ENCODE assay signal across 12 mouse cellular contexts in the genomic region with DNA sequence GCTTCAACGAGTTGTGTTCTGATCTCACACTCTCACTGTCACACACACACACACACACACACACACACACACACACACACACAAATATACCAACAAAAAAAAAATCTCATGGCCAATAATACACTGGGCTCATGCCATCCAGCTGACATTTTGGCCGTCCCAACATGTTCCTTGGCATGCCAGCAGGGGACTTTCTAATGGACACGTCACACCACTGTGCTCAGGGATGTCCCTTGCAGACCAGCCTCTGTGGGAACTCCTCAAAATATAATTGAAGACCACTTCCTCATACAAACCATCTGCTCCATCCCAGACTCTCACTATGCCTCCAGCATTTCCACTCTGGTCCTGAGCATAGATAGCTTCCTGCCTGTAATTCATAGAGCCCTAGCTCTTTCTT. TPM values are rescaled to one million over a fixed set of nuclear protein-coding genes. Genes with fewer than 3 reads are reported as not detected.
DNase-seq lines count a peak whose midpoint lies in the region; ATAC-seq and TF ChIP-seq lines count a peak whose summit lies in the region.
"Had no signal": no experiment of that assay in that cellular context is flagged by ENCODE, and none has a peak within 500 bp of the region (broad histone marks: within the 10 kb centered on the region; RNA-seq: fewer than 3 reads in every experiment).

No protein-coding gene starts in this region.

- H3K9ac ChIP-seq in forebrain, embryonic 15.5 days (replicated peaks) = no peak overlapping the region
- H3K9ac ChIP-seq in forebrain, embryonic 14.5 days (ENCODE audit: low read length) = no peak overlapping the region
- H3K9ac ChIP-seq: liver, embryonic 14.5 days had no signal

- no peak for ATAC-seq in forebrain, embryonic 15.5 days (replicated peaks)
- no peak for ATAC-seq in forebrain, embryonic 14.5 days
- ATAC-seq in common myeloid progenitor, adult 5-6 weeks (replicated peaks; ENCODE audit: low read depth, poor library complexity, severe bottlenecking) = peak; percentile 52
- ATAC-seq in megakaryocyte, adult 5-6 weeks (ENCODE audit: poor library complexity, severe bottlenecking) = 0 out of 2 replicates have a peak, but pooled peaks have one; percentile 16

- TF ChIP-seq CTCF in lung, adult 2 months (IDR thresholded peaks at IDR 0.05; ENCODE audit: insufficient read depth, low read length) = peak; percentile 14; the same call in 1 of the 2 replicates
- TF ChIP-seq CTCF in thymus, adult 2 months (IDR thresholded peaks at IDR 0.05; ENCODE audit: borderline replicate concordance, control insufficient read depth, extremely low read depth, insufficient read depth, low read length, poor library complexity) = no peak

- H3K4me2 ChIP-seq in forebrain, embryonic 15.5 days (replicated peaks) = no peak overlapping the region
- no peak overlapping the region for H3K4me2 ChIP-seq in forebrain, embryonic 14.5 days (ENCODE audit: low read length)

- peak overlapping the region; percentile 69 for H3K27ac ChIP-seq in forebrain, embryonic 15.5 days (replicated peaks)
- no peak overlapping the region; the same call in 1 of the 2 replicates for H3K27ac ChIP-seq in forebrain, embryonic 14.5 days (ENCODE audit: low read depth, low read length)
- no peak overlapping the region; the same call in 1 of the 2 replicates for H3K27ac ChIP-seq in thymus, adult 2 months (ENCODE audit: control insufficient read depth, insufficient read depth, low read length)
- H3K27ac ChIP-seq: kidney, postnatal 0 days; liver, embryonic 14.5 days had no signal

- peaks cover 16% of the 10 kb centered on the region for H3K4me1 ChIP-seq in forebrain, embryonic 15.5 days
- H3K4me1 ChIP-seq in forebrain, embryonic 14.5 days (ENCODE audit: control insufficient read depth, insufficient read depth, low read length) = peaks cover 10% of the 10 kb centered on the region; the same call in 1 of the 2 replicates
- peaks cover 14% of the 10 kb centered on the region for H3K4me1 ChIP-seq in lung, adult 2 months (ENCODE audit: control insufficient read depth, insufficient read depth, low read length)
- peaks cover 5% of the 10 kb centered on the region for H3K4me1 ChIP-seq in thymus, adult 2 months (replicated peaks; ENCODE audit: control insufficient read depth, insufficient read depth, low read length)

- H3K4me3 ChIP-seq in forebrain, embryonic 15.5 days = no peak overlapping the region
- H3K4me3 ChIP-seq in forebrain, embryonic 14.5 days (ENCODE audit: low read depth, low read length) = no peak overlapping the region
- H3K4me3 ChIP-seq in lung, adult 2 months (replicated peaks; ENCODE audit: extremely low read depth, low read depth, low read length) = no peak overlapping the region
- no peak overlapping the region for H3K4me3 ChIP-seq in thymus, adult 2 months (ENCODE audit: control insufficient read depth, insufficient read depth, low read length)
- H3K4me3 ChIP-seq: erythroblast, embryonic 14.5 days had no signal

- 66% methylated on average over 3 of the region's 3 CpGs for WGBS in forebrain, embryonic 15.5 days
- 71% methylated on average over 3 of the region's 3 CpGs for WGBS in forebrain, embryonic 14.5 days
- WGBS in lung, adult 2 months = 59% methylated on average over 3 of the region's 3 CpGs
- WGBS in thymus, adult 2 months = 92% methylated on average over 3 of the region's 3 CpGs

- no peaks in the 10 kb centered on the region for H3K27me3 ChIP-seq in forebrain, embryonic 15.5 days
- no peaks in the 10 kb centered on the region for H3K27me3 ChIP-seq in forebrain, embryonic 14.5 days (replicated peaks; ENCODE audit: control insufficient read depth, insufficient read depth, low read length)
- H3K27me3 ChIP-seq in thymus, adult 2 months (ENCODE audit: control insufficient read depth, insufficient read depth, low read length) = no peaks in the 10 kb centered on the region

- no peak for TF ChIP-seq POLR2A in lung, adult 2 months (IDR thresholded peaks at IDR 0.05; ENCODE audit: borderline replicate concordance, extremely low read depth, low read depth, low read length)
- TF ChIP-seq POLR2A in thymus, adult 2 months (IDR thresholded peaks at IDR 0.05; ENCODE audit: control insufficient read depth, extremely low read depth, insufficient read depth, low read length, poor library complexity) = no peak

- no peak for DNase-seq in forebrain, embryonic 14.5 days (ENCODE audit: low spot score)
- no peak for DNase-seq in lung, adult 2 months
- DNase-seq in lung, postnatal 10 days = no peak
- no peak for DNase-seq in yolk sac, embryonic 10.5 days (ENCODE audit: low spot score)
- DNase-seq in thymus, adult 2 months = no peak
- DNase-seq: gastrocnemius, postnatal 25 days had no signal

- no peaks in the 10 kb centered on the region for H3K9me3 ChIP-seq in forebrain, embryonic 15.5 days
- H3K9me3 ChIP-seq in forebrain, embryonic 14.5 days (replicated peaks; ENCODE audit: control insufficient read depth, low read length) = no peaks in the 10 kb centered on the region

- no peaks in the 10 kb centered on the region for H3K36me3 ChIP-seq in forebrain, embryonic 15.5 days
- H3K36me3 ChIP-seq in forebrain, embryonic 14.5 days (ENCODE audit: control insufficient read depth, insufficient read depth, low read length) = no peaks in the 10 kb centered on the region
- H3K36me3 ChIP-seq in thymus, adult 2 months (ENCODE audit: control insufficient read depth, insufficient read depth, low read length) = no peaks in the 10 kb centered on the region

RNA-seq across cellular contexts. Expression of gene Jmjd1c, which starts 29.5 kb away (rescaled TPM):
- 64.1 and 65.2 TPM in 2 replicates for polyA plus RNA-seq in forebrain, embryonic 15.5 days (2015; fragmentation: Nextera tagmentation; extraction: Ambion mirVana)
- 35.1 and 42.9 TPM in 2 replicates for polyA plus RNA-seq in forebrain, embryonic 14.5 days (2014; fragmentation: Nextera tagmentation; extraction: Ambion mirVana)
- 16.4 and 19.4 TPM in 2 replicates for polyA plus RNA-seq in lung, adult 2 months (2012; rRNA removed)
- 134 and 162 TPM in 2 replicates for total RNA-seq in common myeloid progenitor, adult 5-6 weeks (2017)
- 96.1 and 96.7 TPM in 2 replicates for total RNA-seq in megakaryocyte, adult 5-6 weeks (2015)
- total RNA-seq in megakaryocyte, adult 5-6 weeks (2017) = 69.0 and 91.8 TPM in 2 replicates
- polyA plus RNA-seq in thymus, adult 2 months (2012; rRNA removed) = 31.5 and 38.4 TPM in 2 replicates

RNA-seq across cellular contexts. Expression of gene Reep3, which starts 30.3 kb away (rescaled TPM):
- polyA plus RNA-seq in forebrain, embryonic 15.5 days (2015; fragmentation: Nextera tagmentation; extraction: Ambion mirVana) = 36.6 and 37.0 TPM in 2 replicates
- polyA plus RNA-seq in forebrain, embryonic 14.5 days (2014; fragmentation: Nextera tagmentation; extraction: Ambion mirVana) = 26.7 and 28.6 TPM in 2 replicates
- 16.7 and 26.5 TPM in 2 replicates for polyA plus RNA-seq in lung, adult 2 months (2012; rRNA removed)
- 8.5 and 12.5 TPM in 2 replicates for total RNA-seq in common myeloid progenitor, adult 5-6 weeks (2017)
- total RNA-seq in megakaryocyte, adult 5-6 weeks (2015) = 84.2 and 101 TPM in 2 replicates
- 46.7 and 59.2 TPM in 2 replicates for total RNA-seq in megakaryocyte, adult 5-6 weeks (2017)
- 12.9 and 13.2 TPM in 2 replicates for polyA plus RNA-seq in thymus, adult 2 months (2012; rRNA removed)

Comparison
In these comparisons a context has a peak if more than half of its experiments do, and no peak if none do; other contexts are left out.
1. ATAC-seq: peak in common myeloid progenitor, adult 5-6 weeks (single experiment) and megakaryocyte, adult 5-6 weeks (single experiment); none in forebrain, embryonic 15.5 days (single experiment) and forebrain, embryonic 14.5 days (single experiment).